Mouse (Mus musculus) MEL (cell line): ENCODE measurements around the gene Stk40.
A peak's percentile ranks its signal among the peaks of the same experiment; 100 is the strongest.

ENCODE experiments used
- KAT2A ChIP-seq: conservative IDR thresholded peaks from 2 replicates; pipeline ENCODE4 v1.6.1; 2012; ENCODE audit warnings: low read depth, low read length, improper control_type of control experiment, inconsistent platforms
- MEF2A ChIP-seq: IDR thresholded peaks from 2 replicates; pipeline ENCODE4 v1.6.1; 2014; ENCODE audit warnings: low read depth, mild to moderate bottlenecking, inconsistent platforms, low read length, improper control_type of control experiment; ENCODE audit not compliant: poor library complexity, insufficient replicate concordance, severe bottlenecking; ENCODE audit errors: extremely low read depth
- POLR2A ChIP-seq, 2 experiments: IDR thresholded peaks; 2 replicates each; pipeline ENCODE4 v1.6.1; 2011 to 2012; ENCODE audit warnings: low read length in 2 of 2, mild to moderate bottlenecking in 2 of 2, control low read depth in 1 of 2, improper control_type of control experiment in 1 of 2, low read depth in 1 of 2, moderate library complexity in 1 of 2; ENCODE audit not compliant: control insufficient read depth in 1 of 2, insufficient read depth in 1 of 2, poor library complexity in 1 of 2
- POLR2AphosphoS5 ChIP-seq: IDR thresholded peaks from 2 replicates; pipeline ENCODE4 v1.6.1; 2012; ENCODE audit warnings: low read depth, borderline replicate concordance, mild to moderate bottlenecking, inconsistent platforms, low read length, moderate library complexity, mixed read lengths
- RAD21 ChIP-seq: IDR thresholded peaks from 2 replicates; pipeline ENCODE4 v1.6.1; 2011; ENCODE audit warnings: mild to moderate bottlenecking, low read depth, low read length, improper control_type of control experiment

GRCm38 (mm10) chr4:126156617-126157016 lies 52.9 kb downstream of the Stk40 start:
- TF ChIP-seq POLR2A (IDR thresholded peaks at IDR 0.05; ENCODE audit: control insufficient read depth in 1 of 2, insufficient read depth in 1 of 2, low read depth in 1 of 2, low read length in 2 of 2, poor library complexity in 1 of 2) (no peak), MEF2A (no peak), RAD21 (peak; percentile 26), KAT2A (no peak), POLR2AphosphoS5 (no peak)
